Mouse (Mus musculus): ENCODE data around the gene Fcgr1. TPM values are rescaled to one million over a fixed set of nuclear protein-coding genes. Genes with fewer than 3 reads are reported as not detected.
"Not testable (repeated sequence)": the region's sequence is repeated elsewhere in the genome, so short reads cannot be mapped to it uniquely, and the experiment has no call there.

The Fcgr1 gene
- polyA plus RNA-seq, 1 experiment: 3.6 TPM

- peaks cover 3% of the 10 kb centered on the region; the same call in 1 of the 2 replicates for H3K4me1 ChIP-seq (ENCODE audit: control insufficient read depth, insufficient read depth, low read length)
- H3K27ac ChIP-seq (ENCODE audit: insufficient read depth, low read length): no peak overlapping the region
- peak overlapping the region; percentile 93; the same call in 1 of the 2 replicates for H3K4me3 ChIP-seq (ENCODE audit: insufficient read depth, low read length)
- TF ChIP-seq CTCF (IDR thresholded peaks at IDR 0.05; ENCODE audit: extremely low read depth, insufficient read depth, low read length) (no peak), POLR2A (IDR thresholded peaks at IDR 0.05; ENCODE audit: extremely low read depth, insufficient read depth, low read length) (no peak)
These were observed 49.7 kb downstream of the Fcgr1 start for GRCm38 (mm10) chr3:96243921-96244572.

GRCm38 (mm10) chr3:96240799-96241197, 53.0 kb downstream of the Fcgr1 start:
- peaks cover 6% of the 10 kb centered on the region; the same call in 1 of the 2 replicates for H3K4me1 ChIP-seq (ENCODE audit: control insufficient read depth, insufficient read depth, low read length)
- peak overlapping the region; percentile 80 for H3K27ac ChIP-seq (ENCODE audit: insufficient read depth, low read length)
- TF ChIP-seq CTCF (IDR thresholded peaks at IDR 0.05; ENCODE audit: extremely low read depth, insufficient read depth, low read length) (no peak), POLR2A (IDR thresholded peaks at IDR 0.05; ENCODE audit: extremely low read depth, insufficient read depth, low read length) (no peak)
- H3K4me3 ChIP-seq (ENCODE audit: insufficient read depth, low read length): peak overlapping the region; percentile 18; the same call in 1 of the 2 replicates

GRCm38 (mm10) chr3:96239949-96240798, 53.6 kb downstream of the Fcgr1 start, which contains the start of gene Hist2h2aa2:
Hist2h2aa2 (minus strand) TSS chr3:96240276.
- TF ChIP-seq POLR2A (IDR thresholded peaks at IDR 0.05; ENCODE audit: extremely low read depth, insufficient read depth, low read length): peak; percentile 51; the same call in 1 of the 2 replicates
- H3K4me3 ChIP-seq (ENCODE audit: insufficient read depth, low read length): peak within 1 kb of the TSS; percentile 69
- H3K27ac ChIP-seq (ENCODE audit: insufficient read depth, low read length): peak within 1 kb of the TSS; percentile 80
- H3K4me1 ChIP-seq (ENCODE audit: control insufficient read depth, insufficient read depth, low read length): not testable (repeated sequence)

- H3K27ac ChIP-seq (ENCODE audit: insufficient read depth, low read length): peak within 1 kb of the TSS; percentile 77; the same call in 1 of the 2 replicates
These were observed 54.6 kb downstream of the Fcgr1 start, which contains the start of gene Hist2h3c2 for GRCm38 (mm10) chr3:96238954-96239793. Hist2h3c2 (minus strand) TSS chr3:96239127.

GRCm38 (mm10) chr3:96237904-96238511, 55.8 kb downstream of the Fcgr1 start:
- peaks cover 4% of the 10 kb centered on the region; the same call in 1 of the 2 replicates for H3K4me1 ChIP-seq (ENCODE audit: control insufficient read depth, insufficient read depth, low read length)
- H3K27ac ChIP-seq (ENCODE audit: insufficient read depth, low read length): no peak overlapping the region
- TF ChIP-seq CTCF (IDR thresholded peaks at IDR 0.05; ENCODE audit: extremely low read depth, insufficient read depth, low read length): no peak
- TF ChIP-seq POLR2A (IDR thresholded peaks at IDR 0.05; ENCODE audit: extremely low read depth, insufficient read depth, low read length): no peak
- H3K4me3 ChIP-seq (ENCODE audit: insufficient read depth, low read length): no peak overlapping the region

More at GRCm38 (mm10) chr3:96238954-96239793, 54.6 kb downstream of the Fcgr1 start, which contains the start of gene Hist2h3c2:
- peak within 1 kb of the TSS; percentile 69 for H3K4me3 ChIP-seq (ENCODE audit: insufficient read depth, low read length)
- not testable (repeated sequence) for H3K4me1 ChIP-seq (ENCODE audit: control insufficient read depth, insufficient read depth, low read length)

GRCm38 (mm10) chr3:96237335-96237903, 56.4 kb downstream of the Fcgr1 start:
- Histone ChIP-seq H3K4me1 (ENCODE audit: control insufficient read depth, insufficient read depth, low read length) (peaks cover 4% of the 10 kb centered on the region; the same call in 1 of the 2 replicates), H3K4me3 (ENCODE audit: insufficient read depth, low read length) (no peak overlapping the region), H3K27ac (ENCODE audit: insufficient read depth, low read length) (no peak overlapping the region)
- TF ChIP-seq CTCF (IDR thresholded peaks at IDR 0.05; ENCODE audit: extremely low read depth, insufficient read depth, low read length) (no peak), POLR2A (IDR thresholded peaks at IDR 0.05; ENCODE audit: extremely low read depth, insufficient read depth, low read length) (no peak)

- no peak for TF ChIP-seq POLR2A (IDR thresholded peaks at IDR 0.05; ENCODE audit: extremely low read depth, insufficient read depth, low read length)
- no peak for TF ChIP-seq CTCF (IDR thresholded peaks at IDR 0.05; ENCODE audit: extremely low read depth, insufficient read depth, low read length)
- H3K4me1 ChIP-seq (ENCODE audit: control insufficient read depth, insufficient read depth, low read length): peaks cover 4% of the 10 kb centered on the region; the same call in 1 of the 2 replicates
- H3K27ac ChIP-seq (ENCODE audit: insufficient read depth, low read length): no peak overlapping the region
- H3K4me3 ChIP-seq (ENCODE audit: insufficient read depth, low read length): no peak overlapping the region
These were observed 56.9 kb downstream of the Fcgr1 start for GRCm38 (mm10) chr3:96236834-96237334.

GRCm38 (mm10) chr3:96235836-96236235, 57.9 kb downstream of the Fcgr1 start:
- TF ChIP-seq CTCF (IDR thresholded peaks at IDR 0.05; ENCODE audit: extremely low read depth, insufficient read depth, low read length): no peak
- TF ChIP-seq POLR2A (IDR thresholded peaks at IDR 0.05; ENCODE audit: extremely low read depth, insufficient read depth, low read length): no peak
- no peak overlapping the region for H3K4me3 ChIP-seq (ENCODE audit: insufficient read depth, low read length)
- H3K27ac ChIP-seq (ENCODE audit: insufficient read depth, low read length): no peak overlapping the region
- H3K4me1 ChIP-seq (ENCODE audit: control insufficient read depth, insufficient read depth, low read length): peaks cover 3% of the 10 kb centered on the region; the same call in 1 of the 2 replicates
